Mouse (Mus musculus): ENCODE data around the gene Hcn4. TPM values are rescaled to one million over a fixed set of nuclear protein-coding genes. Genes with fewer than 3 reads are reported as not detected.

Hcn4 gene
- polyA plus RNA-seq (2012; rRNA removed) = 10.7 and 11.6 TPM in 2 replicates

GRCm38 (mm10) chr9:58823139-58823917 is at the start of gene Hcn4:
TSS of gene Hcn4 (plus strand) at chr9:58823412.

Other genes starting within 250 kb of the Hcn4 start
- gene Nptn, start 241.2 kb upstream of the Hcn4 start, polyA plus RNA-seq (2012; rRNA removed) = 328 and 355 TPM in 2 replicates
- 0.54 and 0.65 TPM in 2 replicates for gene Rec114, start 79.4 kb upstream of the Hcn4 start, polyA plus RNA-seq (2012; rRNA removed)
- gene Neo1, start 213.0 kb downstream of the Hcn4 start, polyA plus RNA-seq (2012; rRNA removed) = 76.1 and 81.7 TPM in 2 replicates